Mouse (Mus musculus) naive thymus-derived CD4-positive, alpha-beta T cell, adult 2 months (primary cell): ENCODE results near the gene Msh6.
"Not testable (repeated sequence)": the region's sequence is repeated elsewhere in the genome, so short reads cannot be mapped to it uniquely, and the experiment has no call there.

Experiments
- DNase-seq: peaks from one replicate; pipeline ENCODE4 v3.0.0-alpha.2; 2011; ENCODE audit warnings: low read depth

The Msh6 gene

GRCm38 (mm10) chr17:87974629-87975228 lies at the start of gene Msh6:
Gene Msh6, plus strand, starts transcription at chr17:87975062.
- DNase-seq, result peak; percentile 97

GRCm38 (mm10) chr17:87934326-87934725 lies 40.5 kb upstream of the Msh6 start:
- no peak for DNase-seq

- DNase-seq, result no peak
Observed at GRCm38 (mm10) chr17:87934736-87935135, 40.1 kb upstream of the Msh6 start.

GRCm38 (mm10) chr17:87936156-87936555 lies 38.7 kb upstream of the Msh6 start:
- no peak for DNase-seq

- DNase-seq, result peak; percentile 83
Observed at GRCm38 (mm10) chr17:87948965-87949584, 25.8 kb upstream of the Msh6 start.

GRCm38 (mm10) chr17:87954618-87955124 lies 20.2 kb upstream of the Msh6 start:
- DNase-seq, result not testable (repeated sequence)

GRCm38 (mm10) chr17:87957096-87957840 lies 17.6 kb upstream of the Msh6 start:
- no peak for DNase-seq

- peak; percentile 47 for DNase-seq
Observed at GRCm38 (mm10) chr17:87958283-87958682, 16.6 kb upstream of the Msh6 start.

GRCm38 (mm10) chr17:87959406-87959805 lies 15.5 kb upstream of the Msh6 start:
- DNase-seq, result not testable (repeated sequence)

GRCm38 (mm10) chr17:87959931-87960330 lies 14.9 kb upstream of the Msh6 start:
- not testable (repeated sequence) for DNase-seq

GRCm38 (mm10) chr17:87963081-87964075 lies 11.5 kb upstream of the Msh6 start:
- no peak for DNase-seq

- not testable (repeated sequence) for DNase-seq
Observed at GRCm38 (mm10) chr17:87968483-87968926, 6.4 kb upstream of the Msh6 start.

- not testable (repeated sequence) for DNase-seq
Observed at GRCm38 (mm10) chr17:87971696-87972591, 2.9 kb upstream of the Msh6 start.

- DNase-seq, result no peak
Observed at GRCm38 (mm10) chr17:87972856-87973255, 2.0 kb upstream of the Msh6 start.

- DNase-seq, result no peak
Observed at GRCm38 (mm10) chr17:87973261-87974167, 1.3 kb upstream of the Msh6 start.

- no peak for DNase-seq
Observed at GRCm38 (mm10) chr17:87975229-87975853, 479 bp downstream of the Msh6 start.

GRCm38 (mm10) chr17:87976154-87976806 lies 1.4 kb downstream of the Msh6 start:
- DNase-seq, result no peak

- not testable (repeated sequence) for DNase-seq
Observed at GRCm38 (mm10) chr17:87976927-87977326, 2.1 kb downstream of the Msh6 start.
